Mouse (Mus musculus): Measurements from ENCODE around the gene Uhrf1. TPM values are rescaled to one million over a fixed set of nuclear protein-coding genes. Genes with fewer than 3 reads are reported as not detected.

The Uhrf1 gene
- polyA plus RNA-seq, 1 experiment from 2014 or later = 51.3 TPM

GRCm38 (mm10) chr17:56275842-56276480 lies 27.2 kb upstream of the Uhrf1 start:
- H3K36me3 ChIP-seq = peaks cover 33% of the 10 kb centered on the region
- H3K4me3 ChIP-seq = peak overlapping the region; percentile 69
- H3K4me1 ChIP-seq (replicated peaks) = peaks cover 35% of the 10 kb centered on the region
- no peaks in the 10 kb centered on the region for H3K27me3 ChIP-seq
- H3K4me2 ChIP-seq = peak overlapping the region; percentile 67
- ATAC-seq (replicated peaks; ENCODE audit: insufficient number of reproducible peaks, insufficient read depth, low FRiP score, low read depth) = peak; percentile 32; the same call in 1 of the 2 replicates
- H3K9me3 ChIP-seq (replicated peaks) = no peaks in the 10 kb centered on the region
- peak overlapping the region; percentile 95 for H3K27ac ChIP-seq
- peak overlapping the region; percentile 78 for H3K9ac ChIP-seq
- 13% methylated on average over 5 of the region's 5 CpGs for WGBS

GRCm38 (mm10) chr17:56276643-56277566 lies 26.2 kb upstream of the Uhrf1 start, which contains the start of gene Ticam1:
Ticam1 (minus strand) TSS chr17:56276786.
- Histone ChIP-seq H3K4me1 (replicated peaks) (peaks cover 35% of the 10 kb centered on the region), H3K36me3 (peaks cover 32% of the 10 kb centered on the region), H3K9ac (peak within 1 kb of the TSS; percentile 78), H3K4me3 (peak within 1 kb of the TSS; percentile 69), H3K4me2 (peak within 1 kb of the TSS; percentile 67), H3K27me3 (no peaks in the 10 kb centered on the region), H3K27ac (peak within 1 kb of the TSS; percentile 95), H3K9me3 (replicated peaks) (no peaks in the 10 kb centered on the region)
- peak; percentile 93 for ATAC-seq (replicated peaks; ENCODE audit: insufficient number of reproducible peaks, insufficient read depth, low FRiP score, low read depth)
- 3% methylated on average over 21 of the region's 21 CpGs for WGBS

- 36% methylated on average over 2 of the region's 2 CpGs for WGBS
- Histone ChIP-seq H3K4me1 (replicated peaks) (peaks cover 34% of the 10 kb centered on the region), H3K27me3 (no peaks in the 10 kb centered on the region), H3K4me3 (no peak overlapping the region), H3K36me3 (peaks cover 29% of the 10 kb centered on the region), H3K9ac (peak overlapping the region; percentile 36; the same call in 1 of the 2 replicates), H3K4me2 (peak overlapping the region; percentile 67), H3K9me3 (replicated peaks) (no peaks in the 10 kb centered on the region), H3K27ac (peak overlapping the region; percentile 95)
- no peak for ATAC-seq (replicated peaks; ENCODE audit: insufficient number of reproducible peaks, insufficient read depth, low FRiP score, low read depth)
Observed at GRCm38 (mm10) chr17:56277567-56277893, 25.6 kb upstream of the Uhrf1 start.

- Histone ChIP-seq H3K9me3 (replicated peaks) (no peaks in the 10 kb centered on the region), H3K4me2 (no peak overlapping the region), H3K4me3 (no peak overlapping the region), H3K27me3 (no peaks in the 10 kb centered on the region), H3K4me1 (replicated peaks) (peaks cover 32% of the 10 kb centered on the region), H3K36me3 (peaks cover 34% of the 10 kb centered on the region), H3K9ac (no peak overlapping the region), H3K27ac (peak overlapping the region; percentile 95)
- no peak for ATAC-seq (replicated peaks; ENCODE audit: insufficient number of reproducible peaks, insufficient read depth, low FRiP score, low read depth)
- 91% methylated on average over 5 of the region's 5 CpGs for WGBS
Observed at GRCm38 (mm10) chr17:56278340-56278739, 24.8 kb upstream of the Uhrf1 start.

- Histone ChIP-seq H3K4me2 (no peak overlapping the region), H3K9ac (peak overlapping the region; percentile 5; the same call in 1 of the 2 replicates), H3K27ac (peak overlapping the region; percentile 82), H3K27me3 (no peaks in the 10 kb centered on the region), H3K4me1 (replicated peaks) (peaks cover 20% of the 10 kb centered on the region), H3K9me3 (replicated peaks) (no peaks in the 10 kb centered on the region), H3K4me3 (no peak overlapping the region), H3K36me3 (peaks cover 41% of the 10 kb centered on the region)
- no peak for ATAC-seq (replicated peaks; ENCODE audit: insufficient number of reproducible peaks, insufficient read depth, low FRiP score, low read depth)
- WGBS = 58% methylated on average over 12 of the region's 12 CpGs
Observed at GRCm38 (mm10) chr17:56279481-56280155, 23.5 kb upstream of the Uhrf1 start.

- H3K27me3 ChIP-seq = no peaks in the 10 kb centered on the region
- no peak overlapping the region for H3K9ac ChIP-seq
- no peak overlapping the region for H3K4me2 ChIP-seq
- peaks cover 57% of the 10 kb centered on the region for H3K36me3 ChIP-seq
- no peak overlapping the region for H3K4me3 ChIP-seq
- ATAC-seq (replicated peaks; ENCODE audit: insufficient number of reproducible peaks, insufficient read depth, low FRiP score, low read depth) = no peak
- no peaks in the 10 kb centered on the region for H3K9me3 ChIP-seq (replicated peaks)
- H3K27ac ChIP-seq = no peak overlapping the region
- WGBS = 85% methylated on average over 12 of the region's 12 CpGs
- peaks cover 20% of the 10 kb centered on the region for H3K4me1 ChIP-seq (replicated peaks)
Observed at GRCm38 (mm10) chr17:56281193-56281592, 21.9 kb upstream of the Uhrf1 start.

GRCm38 (mm10) chr17:56282802-56283201 lies 20.3 kb upstream of the Uhrf1 start:
- Histone ChIP-seq H3K27ac (no peak overlapping the region), H3K4me2 (no peak overlapping the region), H3K9ac (no peak overlapping the region), H3K4me1 (replicated peaks) (peaks cover 20% of the 10 kb centered on the region), H3K4me3 (no peak overlapping the region), H3K9me3 (replicated peaks) (no peaks in the 10 kb centered on the region), H3K27me3 (no peaks in the 10 kb centered on the region), H3K36me3 (peaks cover 62% of the 10 kb centered on the region)
- WGBS = 90% methylated on average over 4 of the region's 4 CpGs
- no peak for ATAC-seq (replicated peaks; ENCODE audit: insufficient number of reproducible peaks, insufficient read depth, low FRiP score, low read depth)

GRCm38 (mm10) chr17:56283316-56283715 lies 19.8 kb upstream of the Uhrf1 start:
- no peak overlapping the region for H3K27ac ChIP-seq
- peaks cover 62% of the 10 kb centered on the region for H3K36me3 ChIP-seq
- no peak overlapping the region for H3K4me3 ChIP-seq
- no peaks in the 10 kb centered on the region for H3K9me3 ChIP-seq (replicated peaks)
- H3K9ac ChIP-seq = no peak overlapping the region
- H3K27me3 ChIP-seq = no peaks in the 10 kb centered on the region
- peaks cover 21% of the 10 kb centered on the region for H3K4me1 ChIP-seq (replicated peaks)
- 87% methylated on average over 8 of the region's 8 CpGs for WGBS
- ATAC-seq (replicated peaks; ENCODE audit: insufficient number of reproducible peaks, insufficient read depth, low FRiP score, low read depth) = no peak
- no peak overlapping the region for H3K4me2 ChIP-seq

- Histone ChIP-seq H3K27ac (no peak overlapping the region), H3K4me3 (no peak overlapping the region), H3K9me3 (replicated peaks) (no peaks in the 10 kb centered on the region), H3K9ac (no peak overlapping the region), H3K36me3 (peaks cover 45% of the 10 kb centered on the region), H3K4me2 (no peak overlapping the region), H3K4me1 (replicated peaks) (peaks cover 31% of the 10 kb centered on the region), H3K27me3 (no peaks in the 10 kb centered on the region)
- ATAC-seq (replicated peaks; ENCODE audit: insufficient number of reproducible peaks, insufficient read depth, low FRiP score, low read depth) = no peak
- WGBS = 91% methylated on average over 11 of the region's 11 CpGs
Observed at GRCm38 (mm10) chr17:56285995-56286394, 17.1 kb upstream of the Uhrf1 start.

- peak overlapping the region; percentile 75 for H3K4me2 ChIP-seq
- H3K4me3 ChIP-seq = peak overlapping the region; percentile 64
- 25% methylated on average over 3 of the region's 3 CpGs for WGBS
- H3K9ac ChIP-seq = peak overlapping the region; percentile 45; the same call in 1 of the 2 replicates
- peaks cover 37% of the 10 kb centered on the region for H3K36me3 ChIP-seq
- H3K27ac ChIP-seq = peak overlapping the region; percentile 94
- no peaks in the 10 kb centered on the region for H3K27me3 ChIP-seq
- no peaks in the 10 kb centered on the region for H3K9me3 ChIP-seq (replicated peaks)
- no peak for ATAC-seq (replicated peaks; ENCODE audit: insufficient number of reproducible peaks, insufficient read depth, low FRiP score, low read depth)
- H3K4me1 ChIP-seq (replicated peaks) = peaks cover 37% of the 10 kb centered on the region
Observed at GRCm38 (mm10) chr17:56287830-56288229, 15.3 kb upstream of the Uhrf1 start.

- Histone ChIP-seq H3K36me3 (peaks cover 29% of the 10 kb centered on the region), H3K9me3 (replicated peaks) (no peaks in the 10 kb centered on the region), H3K4me2 (peak overlapping the region; percentile 75), H3K4me3 (peak overlapping the region; percentile 64), H3K4me1 (replicated peaks) (peaks cover 37% of the 10 kb centered on the region), H3K27me3 (no peaks in the 10 kb centered on the region), H3K27ac (peak overlapping the region; percentile 94), H3K9ac (peak overlapping the region; percentile 70; the same call in 1 of the 2 replicates)
- WGBS = 34% methylated on average over 3 of the region's 3 CpGs
- ATAC-seq (replicated peaks; ENCODE audit: insufficient number of reproducible peaks, insufficient read depth, low FRiP score, low read depth) = no peak
Observed at GRCm38 (mm10) chr17:56288866-56289265, 14.3 kb upstream of the Uhrf1 start.

All from heart, embryonic 15.5 days (tissue).